Mouse (Mus musculus): ENCODE results near the gene Cmss1.

- no peak for TF ChIP-seq POLR2A (IDR thresholded peaks at IDR 0.05; ENCODE audit: insufficient read depth, low read depth, low read length)
- TF ChIP-seq CTCF (IDR thresholded peaks at IDR 0.05; ENCODE audit: insufficient read depth, low read depth, low read length) = no peak
Observed at GRCm38 (mm10) chr16:57543243-57543642, 63.4 kb downstream of the Cmss1 start.

Measured in olfactory bulb, adult 2 months (tissue).